In the genomic region with DNA sequence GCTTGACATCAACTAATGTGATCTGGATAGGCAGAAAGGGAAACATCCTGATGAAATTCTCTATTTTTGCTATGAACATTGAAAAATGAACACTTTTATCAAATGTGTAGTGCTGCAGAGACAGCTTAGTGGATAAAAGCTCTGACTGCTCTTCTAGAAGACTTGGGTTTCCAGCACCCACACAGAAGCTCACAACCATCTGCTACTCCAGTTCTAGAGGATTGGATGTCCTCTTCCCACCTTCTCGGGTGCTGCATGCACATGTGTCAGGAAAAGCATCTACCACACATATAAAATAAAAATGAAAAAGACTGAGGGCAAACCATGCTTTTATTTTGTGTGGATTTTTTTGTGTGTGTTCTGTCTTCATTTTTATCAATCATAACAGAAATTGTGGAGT, we compare ENCODE assay signal across 10 mouse cellular contexts.
"Had no signal": no experiment of that assay in that cellular context is flagged by ENCODE, and none has a peak within 500 bp of the region (broad histone marks: within the 10 kb centered on the region; RNA-seq: fewer than 3 reads in every experiment).

No protein-coding gene starts in this region.

- ATAC-seq: intestine, embryonic 15.5 days; liver, embryonic 12.5 days; midbrain, embryonic 15.5 days had no signal

- DNase-seq: kidney, adult 2 months; kidney, postnatal 14 days; lung, embryonic 14.5 days; lung, postnatal 10 days; right cerebral cortex, postnatal 25 days; thymus, adult 18-20 months; thymus, postnatal 14 days had no signal
